Mouse (Mus musculus): ENCODE results near the gene Gm16503. TPM values are rescaled to one million over a fixed set of nuclear protein-coding genes. Genes with fewer than 3 reads are reported as not detected.
"Not testable (repeated sequence)": the region's sequence is repeated elsewhere in the genome, so short reads cannot be mapped to it uniquely, and the experiment has no call there.

Gene Gm16503
- not detected for polyA plus RNA-seq (2012; fragmentation: generic; extraction: Trizol)
- long read RNA-seq, experiment 1 = 0 reads
- long read RNA-seq, experiment 2 = 0 reads

DNA sequence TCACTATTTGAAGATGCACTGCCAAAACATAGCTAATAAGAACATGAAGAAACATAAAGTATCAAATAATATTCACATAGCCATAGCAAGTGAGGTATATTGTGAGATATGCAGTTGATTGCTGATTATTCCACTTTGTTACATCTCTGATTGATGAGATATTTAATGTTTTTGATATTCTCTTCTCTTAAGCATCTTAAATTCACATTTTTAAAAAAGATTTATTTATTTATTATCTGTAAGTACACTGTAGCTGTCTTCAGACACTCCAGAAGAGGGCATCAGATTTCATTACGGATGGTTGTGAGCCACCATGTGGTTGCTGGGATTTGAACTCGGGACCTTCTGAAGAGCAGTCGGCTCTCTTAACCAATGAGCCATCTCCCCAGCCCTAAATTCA, at the start of gene Gm16503:
TSS of gene Gm16503 (plus strand) at position 301 of the 400 bp plus-strand sequence.
- H3K79me2 ChIP-seq (ENCODE audit: control insufficient read depth, insufficient read depth); H3K79me3 ChIP-seq (ENCODE audit: low read depth); H3K27me3 ChIP-seq (ENCODE audit: control insufficient read depth, insufficient read depth, insufficient read length); H3ac ChIP-seq (ENCODE audit: control insufficient read depth, insufficient read length, low read depth); H3K4me3 ChIP-seq (ENCODE audit: insufficient read depth, poor library complexity, severe bottlenecking); H3K36me3 ChIP-seq (ENCODE audit: control insufficient read depth, insufficient read depth): not testable (repeated sequence)

DNA sequence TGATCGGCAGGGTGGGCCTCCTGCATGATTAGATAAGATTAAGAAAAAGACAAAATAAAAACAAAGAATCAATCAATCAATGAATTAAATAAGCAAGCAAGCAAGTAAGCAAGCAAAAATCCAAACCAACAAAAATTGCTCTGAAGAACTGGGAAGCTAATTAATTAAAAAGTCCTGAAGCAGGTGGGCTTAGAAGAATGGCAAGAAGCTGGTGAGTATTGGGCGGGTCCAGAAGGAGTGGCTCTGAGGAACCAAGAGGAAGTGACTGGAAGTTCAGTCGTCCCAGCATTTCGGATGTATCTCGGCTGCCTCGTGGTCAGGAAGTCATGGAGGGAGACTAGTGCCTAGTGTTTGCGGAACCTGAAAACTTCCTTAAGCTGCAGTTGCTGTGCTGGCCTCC, 47.9 kb upstream of the Gm16503 start, which contains the start of gene Zfp982:
TSS of gene Zfp982 (plus strand) at position 301 of the 400 bp plus-strand sequence.
- not testable (repeated sequence) for H3K36me3 ChIP-seq (ENCODE audit: control insufficient read depth, insufficient read depth); H3K79me2 ChIP-seq (ENCODE audit: control insufficient read depth, insufficient read depth); H3K27me3 ChIP-seq (ENCODE audit: control insufficient read depth, insufficient read depth, insufficient read length); H3K4me3 ChIP-seq (ENCODE audit: insufficient read depth, poor library complexity, severe bottlenecking); H3ac ChIP-seq (ENCODE audit: control insufficient read depth, insufficient read length, low read depth); H3K79me3 ChIP-seq (ENCODE audit: low read depth)

GRCm38 (mm10) chr4:147498772-147499613, 41.0 kb upstream of the Gm16503 start:
- not testable (repeated sequence) for H3K36me3 ChIP-seq (ENCODE audit: control insufficient read depth, insufficient read depth); H3K4me3 ChIP-seq (ENCODE audit: insufficient read depth, poor library complexity, severe bottlenecking); H3ac ChIP-seq (ENCODE audit: control insufficient read depth, insufficient read length, low read depth); H3K27me3 ChIP-seq (ENCODE audit: control insufficient read depth, insufficient read depth, insufficient read length); H3K79me3 ChIP-seq (ENCODE audit: low read depth); H3K79me2 ChIP-seq (ENCODE audit: control insufficient read depth, insufficient read depth)

DNA sequence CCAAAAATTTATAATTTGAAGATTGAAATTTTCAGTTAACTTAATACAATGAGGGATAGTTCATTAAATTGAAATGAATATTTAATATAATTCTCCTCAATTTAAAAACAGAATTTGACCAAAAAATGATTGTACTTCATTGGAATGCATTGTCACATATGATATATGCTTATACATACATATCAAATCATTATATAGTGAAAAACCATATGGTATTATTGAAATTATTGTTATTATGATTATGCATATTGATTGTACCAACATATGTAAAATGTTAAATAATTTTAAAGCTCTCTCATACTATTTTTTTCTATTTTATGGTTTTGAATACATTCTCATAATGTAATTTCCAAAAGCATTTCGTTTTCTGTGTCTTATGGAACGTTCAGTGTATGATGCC, 30.8 kb upstream of the Gm16503 start:
- Histone ChIP-seq H3K36me3 (ENCODE audit: control insufficient read depth, insufficient read depth) (no peaks in the 10 kb centered on the region), H3K4me3 (ENCODE audit: insufficient read depth, poor library complexity, severe bottlenecking) (no peak overlapping the region), H3K27me3 (ENCODE audit: control insufficient read depth, insufficient read depth, insufficient read length) (no peaks in the 10 kb centered on the region), H3K79me2 (ENCODE audit: control insufficient read depth, insufficient read depth) (no peaks in the 10 kb centered on the region), H3ac (ENCODE audit: control insufficient read depth, insufficient read length, low read depth) (no peak overlapping the region), H3K79me3 (ENCODE audit: low read depth) (no peaks in the 10 kb centered on the region)
- no peak for TF ChIP-seq USF1 (IDR thresholded peaks at IDR 0.05; ENCODE audit: low read depth)
- TF ChIP-seq MAX (IDR thresholded peaks at IDR 0.05) = no peak
- no peak for TF ChIP-seq MYOG (IDR thresholded peaks at IDR 0.05; ENCODE audit: control insufficient read depth, extremely low read depth, insufficient read length)
- TF ChIP-seq CEBPB (IDR thresholded peaks at IDR 0.05; ENCODE audit: low read depth) = no peak
- TF ChIP-seq FOSL1 (IDR thresholded peaks at IDR 0.05; ENCODE audit: insufficient read depth, low read length, poor library complexity, severe bottlenecking) = no peak
- no peak for TF ChIP-seq CTCF (IDR thresholded peaks at IDR 0.05; ENCODE audit: control insufficient read depth, insufficient read depth, insufficient read length)
- TF ChIP-seq MYOD1 (IDR thresholded peaks at IDR 0.05; ENCODE audit: control insufficient read depth, insufficient read length, low read depth) = no peak

GRCm38 (mm10) chr4:147518981-147519380, 21.0 kb upstream of the Gm16503 start:
- no peaks in the 10 kb centered on the region for H3K79me2 ChIP-seq (ENCODE audit: control insufficient read depth, insufficient read depth)

GRCm38 (mm10) chr4:147520100-147520499, 19.9 kb upstream of the Gm16503 start:
- no peak for TF ChIP-seq MAX (IDR thresholded peaks at IDR 0.05)
- no peak for TF ChIP-seq CTCF (IDR thresholded peaks at IDR 0.05; ENCODE audit: control insufficient read depth, insufficient read depth, insufficient read length)
- TF ChIP-seq FOSL1 (IDR thresholded peaks at IDR 0.05; ENCODE audit: insufficient read depth, low read length, poor library complexity, severe bottlenecking) = no peak
- TF ChIP-seq MYOD1 (IDR thresholded peaks at IDR 0.05; ENCODE audit: control insufficient read depth, insufficient read length, low read depth) = no peak
- TF ChIP-seq CEBPB (IDR thresholded peaks at IDR 0.05; ENCODE audit: low read depth) = no peak
- TF ChIP-seq MYOG (IDR thresholded peaks at IDR 0.05; ENCODE audit: control insufficient read depth, extremely low read depth, insufficient read length) = no peak
- no peaks in the 10 kb centered on the region for H3K36me3 ChIP-seq (ENCODE audit: control insufficient read depth, insufficient read depth)
- no peaks in the 10 kb centered on the region for H3K27me3 ChIP-seq (ENCODE audit: control insufficient read depth, insufficient read depth, insufficient read length)
- H3K79me3 ChIP-seq (ENCODE audit: low read depth) = no peaks in the 10 kb centered on the region
- H3ac ChIP-seq (ENCODE audit: control insufficient read depth, insufficient read length, low read depth) = no peak overlapping the region
- no peaks in the 10 kb centered on the region for H3K79me2 ChIP-seq (ENCODE audit: control insufficient read depth, insufficient read depth)
- H3K4me3 ChIP-seq (ENCODE audit: insufficient read depth, poor library complexity, severe bottlenecking) = no peak overlapping the region

More at GRCm38 (mm10) chr4:147518981-147519380, 21.0 kb upstream of the Gm16503 start:
- Histone ChIP-seq H3K4me3 (ENCODE audit: insufficient read depth, poor library complexity, severe bottlenecking) (no peak overlapping the region), H3K79me3 (ENCODE audit: low read depth) (no peaks in the 10 kb centered on the region), H3K27me3 (ENCODE audit: control insufficient read depth, insufficient read depth, insufficient read length) (no peaks in the 10 kb centered on the region), H3K36me3 (ENCODE audit: control insufficient read depth, insufficient read depth) (no peaks in the 10 kb centered on the region), H3ac (ENCODE audit: control insufficient read depth, insufficient read length, low read depth) (no peak overlapping the region)
- no peak for TF ChIP-seq MYOG (IDR thresholded peaks at IDR 0.05; ENCODE audit: control insufficient read depth, extremely low read depth, insufficient read length)
- TF ChIP-seq MAX (IDR thresholded peaks at IDR 0.05) = no peak
- no peak for TF ChIP-seq CEBPB (IDR thresholded peaks at IDR 0.05; ENCODE audit: low read depth)
- TF ChIP-seq USF1 (IDR thresholded peaks at IDR 0.05; ENCODE audit: low read depth) = no peak
- TF ChIP-seq MYOD1 (IDR thresholded peaks at IDR 0.05; ENCODE audit: control insufficient read depth, insufficient read length, low read depth) = no peak
- no peak for TF ChIP-seq CTCF (IDR thresholded peaks at IDR 0.05; ENCODE audit: control insufficient read depth, insufficient read depth, insufficient read length)
- no peak for TF ChIP-seq FOSL1 (IDR thresholded peaks at IDR 0.05; ENCODE audit: insufficient read depth, low read length, poor library complexity, severe bottlenecking)
